Mouse (Mus musculus): ENCODE results near the gene Aqr. TPM values are rescaled to one million over a fixed set of nuclear protein-coding genes. Genes with fewer than 3 reads are reported as not detected.
A peak's percentile ranks its signal among the peaks of the same experiment; 100 is the strongest.
"Not testable (repeated sequence)": the region's sequence is repeated elsewhere in the genome, so short reads cannot be mapped to it uniquely, and the experiment has no call there.

The Aqr gene
- 54.6 and 54.9 TPM in 2 replicates for polyA plus RNA-seq (2016; fragmentation: Nextera tagmentation; extraction: Ambion mirVana)

DNA sequence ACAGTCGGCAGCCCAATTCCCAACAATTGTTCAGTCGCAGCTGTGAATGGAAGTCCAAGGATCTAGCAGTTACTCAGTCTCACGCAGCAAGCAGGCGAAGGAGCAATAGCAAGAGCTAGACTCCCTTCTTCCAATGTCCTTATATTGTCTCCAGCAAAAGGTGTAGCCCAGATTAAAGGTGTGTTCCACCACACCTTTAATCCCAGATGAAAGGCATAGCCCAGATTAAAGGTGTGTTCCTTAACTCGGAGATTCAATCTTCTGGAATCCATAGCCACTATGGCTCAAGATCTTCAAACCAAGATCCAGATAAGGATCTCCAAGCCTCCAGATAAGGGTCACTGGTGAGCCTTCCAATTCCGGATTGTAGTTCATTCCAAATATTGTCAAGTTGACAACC lies at the start of gene Aqr:
Aqr (minus strand) TSS at position 101 of the 400 bp plus-strand sequence.
- not testable (repeated sequence) for H3K27me3 ChIP-seq; H3K4me2 ChIP-seq; H3K27ac ChIP-seq; H3K36me3 ChIP-seq; ATAC-seq (ENCODE audit: insufficient number of reproducible peaks, insufficient read depth, low FRiP score, low TSS enrichment, low read depth); H3K4me1 ChIP-seq (replicated peaks); H3K9ac ChIP-seq (replicated peaks); H3K9me3 ChIP-seq; H3K4me3 ChIP-seq (replicated peaks)
- WGBS = 95% methylated on average over 1 of the region's 6 CpGs

DNA sequence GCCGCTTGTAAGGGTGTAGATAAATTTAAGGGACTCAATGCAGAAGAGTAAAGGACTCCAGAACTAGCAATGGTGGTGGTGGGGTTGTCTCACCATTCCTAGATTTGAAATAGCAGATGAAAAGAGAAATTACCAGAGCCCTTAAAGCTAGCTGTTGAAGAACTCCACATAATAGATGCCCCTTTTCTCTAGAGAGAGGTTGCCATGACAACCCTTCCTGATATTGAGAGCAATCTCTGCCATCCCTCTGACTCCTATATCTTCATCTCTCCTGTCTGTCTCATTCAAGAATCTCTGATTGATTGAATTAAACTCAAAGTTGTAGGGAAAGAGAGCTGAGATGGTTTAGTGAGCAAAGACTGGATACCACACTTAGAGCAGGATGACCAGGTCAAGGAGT lies 49.7 kb upstream of the Aqr start:
- H3K9ac ChIP-seq (replicated peaks) = no peak overlapping the region

DNA sequence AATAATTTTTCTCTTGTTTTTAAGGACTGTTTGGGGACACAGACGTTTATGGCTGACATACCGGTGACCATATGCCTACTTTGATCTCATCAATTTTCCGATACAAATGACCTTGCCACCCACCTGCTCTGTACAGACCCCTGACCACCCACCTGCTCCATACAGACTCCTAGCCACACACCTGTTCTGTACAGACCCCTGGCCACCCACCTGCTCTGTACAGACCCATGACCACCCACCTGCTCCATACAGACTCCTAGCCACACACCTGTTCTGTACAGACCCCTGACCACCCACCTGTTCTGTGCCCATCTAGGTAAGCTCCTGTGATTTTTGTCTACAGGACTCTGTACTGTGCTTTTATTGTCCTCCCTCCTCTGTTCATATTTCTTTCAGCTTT lies 48.8 kb upstream of the Aqr start:
- H3K4me1 ChIP-seq (replicated peaks) = peaks cover 7% of the 10 kb centered on the region; the same call in 1 of the 2 replicates
- H3K36me3 ChIP-seq = no peaks in the 10 kb centered on the region
- no peak overlapping the region for H3K27ac ChIP-seq
- no peak overlapping the region for H3K4me2 ChIP-seq
- 0 out of 2 replicates have a peak, but pooled peaks have one; percentile 71 for ATAC-seq (ENCODE audit: insufficient number of reproducible peaks, insufficient read depth, low FRiP score, low TSS enrichment, low read depth)
- no peaks in the 10 kb centered on the region for H3K9me3 ChIP-seq
- H3K9ac ChIP-seq (replicated peaks) = no peak overlapping the region
- H3K27me3 ChIP-seq = peaks cover 5% of the 10 kb centered on the region
- WGBS = 70% methylated on average over 3 of the region's 3 CpGs
- H3K4me3 ChIP-seq (replicated peaks) = no peak overlapping the region

More for the DNA sequence above, 49.7 kb upstream of the Aqr start:
- no peaks in the 10 kb centered on the region for H3K36me3 ChIP-seq
- H3K4me3 ChIP-seq (replicated peaks) = no peak overlapping the region
- H3K27me3 ChIP-seq = peaks cover 5% of the 10 kb centered on the region
- H3K27ac ChIP-seq = no peak overlapping the region
- H3K9me3 ChIP-seq = no peaks in the 10 kb centered on the region
- no peak for ATAC-seq (ENCODE audit: insufficient number of reproducible peaks, insufficient read depth, low FRiP score, low TSS enrichment, low read depth)
- H3K4me1 ChIP-seq (replicated peaks) = peaks cover 2% of the 10 kb centered on the region; the same call in 1 of the 2 replicates
- no peak overlapping the region for H3K4me2 ChIP-seq
- 92% methylated on average over 1 of the region's 1 CpGs for WGBS

DNA sequence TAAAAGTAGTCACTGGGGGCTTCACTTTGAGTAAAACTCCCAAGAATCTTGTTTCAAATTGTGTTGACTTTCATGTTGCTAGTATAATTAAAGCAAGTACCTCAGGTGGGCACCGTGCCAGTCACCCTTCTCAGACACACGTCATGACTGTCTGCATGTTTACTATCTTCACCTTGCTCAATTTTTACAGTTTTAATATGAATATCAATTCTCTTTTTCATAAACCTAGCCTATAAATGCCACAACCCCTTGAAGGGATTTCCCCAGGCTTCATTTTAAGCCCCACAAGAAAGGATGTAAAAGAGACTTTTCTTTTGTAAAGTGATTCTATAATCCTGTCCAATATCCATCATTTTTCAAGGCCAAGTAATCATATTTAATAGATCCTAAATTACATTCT lies 44.4 kb upstream of the Aqr start:
- no peak overlapping the region for H3K9ac ChIP-seq (replicated peaks)
- ATAC-seq (ENCODE audit: insufficient number of reproducible peaks, insufficient read depth, low FRiP score, low TSS enrichment, low read depth) = no peak
- peaks cover 5% of the 10 kb centered on the region; the same call in 1 of the 2 replicates for H3K27me3 ChIP-seq
- no peaks in the 10 kb centered on the region for H3K9me3 ChIP-seq
- no peaks in the 10 kb centered on the region for H3K36me3 ChIP-seq
- no peak overlapping the region for H3K4me3 ChIP-seq (replicated peaks)
- H3K27ac ChIP-seq = no peak overlapping the region
- H3K4me2 ChIP-seq = no peak overlapping the region
- H3K4me1 ChIP-seq (replicated peaks) = peaks cover 7% of the 10 kb centered on the region; the same call in 1 of the 2 replicates
- WGBS = 44% methylated on average over 2 of the region's 2 CpGs

DNA sequence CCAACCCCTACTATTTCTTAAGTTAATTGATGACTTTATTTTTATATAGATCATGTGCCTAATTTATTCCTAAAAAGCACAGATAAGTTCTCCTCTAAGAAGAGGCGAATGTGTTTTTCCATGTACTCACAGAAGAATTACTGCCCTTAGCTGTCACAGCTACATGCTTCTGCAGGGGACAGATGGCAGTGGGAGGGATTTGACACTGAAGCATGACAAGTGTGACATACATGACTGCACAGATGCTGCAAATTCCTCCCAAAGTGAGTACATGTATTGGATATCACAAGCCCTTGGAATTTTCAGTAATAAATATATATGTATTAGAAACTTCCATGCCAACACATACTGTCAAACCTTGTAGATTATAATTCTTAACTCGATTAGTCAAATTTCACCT lies 41.8 kb upstream of the Aqr start:
- Histone ChIP-seq H3K27ac (no peak overlapping the region), H3K4me3 (replicated peaks) (no peak overlapping the region), H3K9me3 (no peaks in the 10 kb centered on the region), H3K9ac (replicated peaks) (no peak overlapping the region), H3K4me1 (replicated peaks) (peaks cover 7% of the 10 kb centered on the region; the same call in 1 of the 2 replicates), H3K27me3 (0 out of 2 replicates have a peak, but pooled peaks cover under 1% of the 10 kb centered on the region), H3K36me3 (no peaks in the 10 kb centered on the region), H3K4me2 (no peak overlapping the region)
- ATAC-seq (ENCODE audit: insufficient number of reproducible peaks, insufficient read depth, low FRiP score, low TSS enrichment, low read depth) = no peak
- WGBS = 86% methylated on average over 2 of the region's 2 CpGs

DNA sequence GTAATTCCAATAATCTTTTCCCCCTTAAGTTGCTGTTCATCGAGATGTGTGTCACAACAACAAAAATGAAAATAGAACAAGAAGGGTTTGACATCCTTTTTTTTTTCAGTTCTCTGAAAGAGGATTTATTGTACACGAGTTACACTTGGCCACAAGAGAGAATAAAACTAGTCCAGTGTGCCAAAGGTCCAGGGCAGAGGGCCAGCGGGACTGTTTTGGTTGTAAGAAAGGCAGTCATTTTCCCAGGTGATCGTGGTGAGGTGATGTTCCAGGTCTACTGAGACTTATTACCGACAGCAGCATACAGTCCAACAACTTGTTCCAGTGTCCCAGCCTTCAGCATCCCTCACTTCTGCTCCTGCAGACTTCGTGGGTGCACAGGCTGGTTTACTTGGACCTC lies 18.2 kb upstream of the Aqr start:
- H3K4me3 ChIP-seq (replicated peaks) = no peak overlapping the region
- ATAC-seq (ENCODE audit: insufficient number of reproducible peaks, insufficient read depth, low FRiP score, low TSS enrichment, low read depth) = no peak
- no peak overlapping the region for H3K27ac ChIP-seq
- no peak overlapping the region for H3K9ac ChIP-seq (replicated peaks)
- H3K27me3 ChIP-seq = no peaks in the 10 kb centered on the region; the same call in 1 of the 2 replicates
- WGBS = 77% methylated on average over 6 of the region's 6 CpGs
- H3K9me3 ChIP-seq = no peaks in the 10 kb centered on the region
- peaks cover 5% of the 10 kb centered on the region for H3K4me1 ChIP-seq (replicated peaks)
- H3K36me3 ChIP-seq = no peaks in the 10 kb centered on the region
- H3K4me2 ChIP-seq = no peak overlapping the region

DNA sequence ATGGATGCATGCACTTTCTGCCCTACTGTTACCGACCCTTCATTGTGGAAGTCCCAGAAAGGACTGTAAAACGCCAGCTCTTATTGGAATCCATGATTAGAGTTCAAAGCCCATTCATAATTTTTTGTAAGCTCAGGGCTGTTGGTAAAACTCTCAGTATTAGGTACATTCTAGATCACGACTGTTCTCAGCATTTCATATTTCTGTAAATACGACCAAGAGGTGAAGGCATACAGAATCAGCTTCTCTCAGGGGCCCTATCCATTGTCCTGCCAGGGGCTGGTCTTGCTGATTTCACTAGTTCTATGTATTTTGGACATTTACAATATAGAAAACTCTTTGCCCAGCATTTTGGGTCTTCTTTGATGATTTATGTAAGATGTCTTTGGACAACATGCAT lies 14.8 kb upstream of the Aqr start:
- Histone ChIP-seq H3K27me3 (no peaks in the 10 kb centered on the region; the same call in 1 of the 2 replicates), H3K4me2 (peak overlapping the region; percentile 61), H3K4me1 (replicated peaks) (peaks cover 10% of the 10 kb centered on the region), H3K27ac (no peak overlapping the region), H3K36me3 (peaks cover 8% of the 10 kb centered on the region), H3K9me3 (no peaks in the 10 kb centered on the region), H3K9ac (replicated peaks) (peak overlapping the region; percentile 90), H3K4me3 (replicated peaks) (peak overlapping the region; percentile 83)
- ATAC-seq (ENCODE audit: insufficient number of reproducible peaks, insufficient read depth, low FRiP score, low TSS enrichment, low read depth) = no peak
- 39% methylated on average over 4 of the region's 4 CpGs for WGBS

DNA sequence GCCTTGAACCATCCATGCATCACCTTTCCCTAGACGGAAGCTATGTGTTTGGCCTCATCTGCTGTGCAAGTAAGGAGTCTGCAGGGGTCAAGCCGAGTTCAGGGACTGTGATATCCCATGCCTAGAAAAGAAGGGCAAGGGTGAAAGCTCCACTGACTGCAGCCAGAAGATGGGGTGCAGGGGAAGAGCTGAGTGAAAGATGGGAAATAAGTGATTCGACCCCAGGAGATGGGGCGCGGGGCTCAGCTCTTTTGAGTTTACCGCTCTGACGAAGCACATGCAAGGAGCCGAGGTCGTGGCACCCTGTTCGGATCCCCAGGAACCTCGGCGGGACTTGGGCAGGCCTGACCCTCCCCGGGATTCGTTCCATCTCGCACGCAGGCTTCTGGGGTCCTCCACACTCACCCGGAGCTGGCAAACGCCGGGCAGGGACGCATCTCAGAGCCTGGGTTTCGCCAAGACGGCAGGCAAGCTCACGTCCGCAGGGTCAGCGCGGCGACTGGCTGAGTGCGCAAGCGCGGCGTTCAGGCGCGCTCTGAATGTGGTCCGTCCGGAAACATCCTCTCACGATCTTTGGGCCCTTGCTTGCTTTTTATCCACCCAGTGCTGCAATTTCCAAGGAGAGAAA lies 14.2 kb upstream of the Aqr start, which contains the start of gene Zfp770:
Zfp770 (minus strand) TSS at position 538 of the 628 bp plus-strand sequence.
- no peaks in the 10 kb centered on the region; the same call in 1 of the 2 replicates for H3K27me3 ChIP-seq
- H3K4me1 ChIP-seq (replicated peaks) = peaks cover 10% of the 10 kb centered on the region
- peak; percentile 89 for ATAC-seq (ENCODE audit: insufficient number of reproducible peaks, insufficient read depth, low FRiP score, low TSS enrichment, low read depth)
- peak within 1 kb of the TSS; percentile 90 for H3K9ac ChIP-seq (replicated peaks)
- peak within 1 kb of the TSS; percentile 78 for H3K27ac ChIP-seq
- no peaks in the 10 kb centered on the region for H3K9me3 ChIP-seq
- H3K36me3 ChIP-seq = peaks cover 13% of the 10 kb centered on the region
- under 1% methylated on average over 36 of the region's 36 CpGs for WGBS
- peak within 1 kb of the TSS; percentile 61 for H3K4me2 ChIP-seq
- H3K4me3 ChIP-seq (replicated peaks) = peak within 1 kb of the TSS; percentile 83

DNA sequence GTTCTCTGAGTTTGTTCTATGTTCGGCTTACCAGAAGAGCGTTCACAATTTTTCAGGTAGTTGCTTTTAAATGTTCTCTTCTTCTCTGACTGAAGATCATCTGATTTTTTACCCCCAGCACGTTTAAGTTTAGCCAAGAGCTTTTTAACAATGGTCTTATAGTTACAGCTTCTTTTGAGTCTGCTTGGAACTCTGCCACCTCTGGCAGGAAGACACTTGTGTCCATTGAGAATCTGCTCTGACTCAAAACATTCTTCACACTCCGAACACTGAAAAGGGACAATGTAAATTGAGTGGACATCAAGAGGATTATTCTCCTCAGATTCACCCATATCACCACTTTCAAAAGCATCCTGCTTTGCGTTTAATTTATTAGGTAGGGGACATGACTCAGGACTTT lies 9.6 kb upstream of the Aqr start:
- no peak overlapping the region for H3K27ac ChIP-seq
- peaks cover 28% of the 10 kb centered on the region for H3K36me3 ChIP-seq
- H3K9me3 ChIP-seq = no peaks in the 10 kb centered on the region
- H3K27me3 ChIP-seq = no peaks in the 10 kb centered on the region
- 93% methylated on average over 5 of the region's 5 CpGs for WGBS
- no peak overlapping the region for H3K4me3 ChIP-seq (replicated peaks)
- peaks cover 10% of the 10 kb centered on the region for H3K4me1 ChIP-seq (replicated peaks)
- ATAC-seq (ENCODE audit: insufficient number of reproducible peaks, insufficient read depth, low FRiP score, low TSS enrichment, low read depth) = no peak
- H3K9ac ChIP-seq (replicated peaks) = no peak overlapping the region
- H3K4me2 ChIP-seq = no peak overlapping the region

DNA sequence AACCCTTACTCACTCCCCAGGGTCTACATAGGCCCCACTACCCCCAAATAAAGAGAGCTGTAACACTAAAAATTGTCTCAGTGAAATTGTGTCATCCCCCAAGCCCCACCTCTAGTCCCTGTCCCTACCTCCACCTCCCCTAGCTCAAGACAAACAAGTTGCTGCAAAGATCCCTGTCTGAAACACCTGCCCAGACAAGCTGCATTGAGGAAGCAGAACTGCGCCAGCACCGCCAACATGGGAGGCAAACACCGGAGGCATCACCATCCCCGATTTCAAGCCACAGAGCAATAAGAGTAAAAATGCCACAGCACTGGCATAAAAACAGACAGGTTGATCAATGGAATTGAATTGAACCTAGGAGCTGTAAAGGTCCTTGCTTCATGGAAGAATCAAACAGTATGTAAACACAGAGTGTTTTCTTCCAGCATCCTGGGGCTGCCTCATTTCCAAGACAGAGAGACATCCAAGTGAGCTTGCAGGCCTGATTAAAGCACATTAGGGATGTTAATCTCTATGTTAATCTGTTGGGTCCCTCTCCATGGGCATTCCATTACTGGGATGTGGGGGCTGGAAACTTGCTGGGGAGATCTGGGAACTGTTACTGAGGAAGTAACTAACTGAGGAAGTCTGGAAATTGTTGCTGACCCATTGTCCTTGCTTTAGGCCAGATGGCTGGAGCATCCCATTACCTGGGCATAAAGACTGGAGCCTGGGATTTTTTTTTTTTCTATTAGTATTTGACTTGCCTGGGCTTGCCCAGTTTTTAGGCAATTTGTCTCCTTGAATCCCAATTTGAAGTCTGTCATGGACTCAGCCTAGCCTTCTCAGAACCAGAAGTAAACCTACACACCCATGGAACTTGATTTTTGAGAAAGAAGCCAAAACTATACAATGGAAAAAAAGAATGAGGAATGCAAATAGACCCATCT lies 8.8 kb downstream of the Aqr start:
- no peak overlapping the region for H3K4me3 ChIP-seq (replicated peaks)
- ATAC-seq (ENCODE audit: insufficient number of reproducible peaks, insufficient read depth, low FRiP score, low TSS enrichment, low read depth) = no peak
- no peak overlapping the region for H3K27ac ChIP-seq
- WGBS = 51% methylated on average over 4 of the region's 4 CpGs
- no peaks in the 10 kb centered on the region; the same call in 1 of the 2 replicates for H3K27me3 ChIP-seq
- no peak overlapping the region for H3K4me2 ChIP-seq
- no peaks in the 10 kb centered on the region for H3K36me3 ChIP-seq
- peaks cover 9% of the 10 kb centered on the region for H3K4me1 ChIP-seq (replicated peaks)
- no peak overlapping the region for H3K9ac ChIP-seq (replicated peaks)
- H3K9me3 ChIP-seq = no peaks in the 10 kb centered on the region

Data from limb, embryonic 12.5 days (tissue).